Mouse (Mus musculus) midbrain, embryonic 16.5 days (tissue): Measurements from ENCODE around the gene Ace2. TPM values are rescaled to one million over a fixed set of nuclear protein-coding genes. Genes with fewer than 3 reads are reported as not detected.

Source experiments
- ATAC-seq: fragments of 200-750 bp; cut with Nextera tagmentation; 2 replicates; pipeline ENCODE4 v1.8.0; 2017; ENCODE audit warnings: moderate TSS enrichment
- H3K27ac ChIP-seq: fragments of 300-500 bp; sonication (generic); 2 replicates; pipeline ENCODE4 v1.5.1; 2014; ENCODE audit warnings: mild to moderate bottlenecking, low read length, mixed read lengths
- H3K27me3 ChIP-seq: fragments of 300-500 bp; sonication (generic); 2 replicates; pipeline ENCODE4 v1.6.1; 2014; ENCODE audit warnings: low read depth, low read length, mixed read lengths; ENCODE audit not compliant: control insufficient read depth, insufficient read depth
- H3K36me3 ChIP-seq: fragments of 300-500 bp; sonication (generic); 2 replicates; pipeline ENCODE4 v1.6.1; 2014; ENCODE audit warnings: mild to moderate bottlenecking, low read length, moderate library complexity, mixed read lengths; ENCODE audit not compliant: control insufficient read depth, insufficient read depth
- H3K4me1 ChIP-seq: fragments of 300-500 bp; sonication (generic); 2 replicates; pipeline ENCODE4 v1.6.1; 2014; ENCODE audit warnings: mild to moderate bottlenecking, low read length, mixed read lengths; ENCODE audit not compliant: control insufficient read depth, insufficient read depth
- H3K4me2 ChIP-seq: fragments of 300-500 bp; sonication (generic); 2 replicates; pipeline ENCODE4 v1.6.1; 2014; ENCODE audit warnings: mild to moderate bottlenecking, low read length, mixed read lengths
- H3K4me3 ChIP-seq: fragments of 300-500 bp; sonication (generic); 2 replicates; pipeline ENCODE4 v1.5.1; 2014; ENCODE audit warnings: low read depth, mild to moderate bottlenecking, low read length, moderate library complexity, mixed read lengths
- H3K9ac ChIP-seq: fragments of 300-500 bp; sonication (generic); 2 replicates; pipeline ENCODE4 v1.6.1; 2014; ENCODE audit warnings: low read depth, low read length, mixed read lengths
- H3K9me3 ChIP-seq: fragments of 300-500 bp; sonication (generic); replicated peaks from 2 replicates; pipeline ENCODE4 v1.6.1; 2014; ENCODE audit warnings: mild to moderate bottlenecking, low read length, mixed read lengths; ENCODE audit not compliant: control insufficient read depth, poor library complexity, severe bottlenecking
- WGBS: fragments of 180-500 bp; shearing (Covaris S2); extraction: QIAGEN DNeasy Blood & Tissue Kit; methylation state at CpG from one replicate; pipeline ENCODE4 v1.1.7; 2014; 5-methylcytosine and 5-hydroxymethylcytosine counted together
- polyA plus RNA-seq: library from polyadenylated mRNA; unstranded; fragments of >200 nt; fragmentation: Nextera tagmentation; extraction: Ambion mirVana; gene quantifications from 2 replicates; pipeline ENCODE4 v1.2.1, GENCODE M21; 2015

Gene Ace2
- polyA plus RNA-seq, 1 experiment from 2014 or later, result 0.15 TPM

DNA sequence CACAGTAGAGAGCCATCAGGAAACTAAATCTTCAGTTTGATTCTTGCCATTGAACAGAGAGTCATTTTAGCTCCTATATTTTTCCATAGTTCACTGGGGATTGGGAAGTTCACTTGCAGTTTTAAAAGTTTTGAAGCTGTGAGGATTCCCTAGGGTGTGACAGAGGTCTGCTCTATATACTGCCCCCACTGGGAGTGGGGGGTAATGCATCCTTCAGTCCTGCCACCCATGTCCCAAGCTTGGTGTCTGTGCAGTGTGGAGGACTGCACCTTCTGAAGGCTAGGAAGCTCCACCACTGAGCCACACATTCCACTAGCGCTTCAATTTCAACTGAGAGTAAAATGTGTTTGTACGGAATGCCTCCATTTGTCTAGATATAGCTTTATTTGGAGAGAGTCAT lies 82.9 kb downstream of the Ace2 start:
- no peak overlapping the region for H3K4me3 ChIP-seq
- no peak overlapping the region for H3K4me2 ChIP-seq
- H3K4me1 ChIP-seq, result no peaks in the 10 kb centered on the region
- H3K9me3 ChIP-seq, result no peaks in the 10 kb centered on the region
- H3K27ac ChIP-seq, result no peak overlapping the region
- ATAC-seq, result no peak
- no peaks in the 10 kb centered on the region; the same call in 1 of the 2 replicates for H3K27me3 ChIP-seq
- no peak overlapping the region for H3K9ac ChIP-seq
- no peaks in the 10 kb centered on the region for H3K36me3 ChIP-seq
- WGBS, result 80% methylated on average over 2 of the region's 2 CpGs

DNA sequence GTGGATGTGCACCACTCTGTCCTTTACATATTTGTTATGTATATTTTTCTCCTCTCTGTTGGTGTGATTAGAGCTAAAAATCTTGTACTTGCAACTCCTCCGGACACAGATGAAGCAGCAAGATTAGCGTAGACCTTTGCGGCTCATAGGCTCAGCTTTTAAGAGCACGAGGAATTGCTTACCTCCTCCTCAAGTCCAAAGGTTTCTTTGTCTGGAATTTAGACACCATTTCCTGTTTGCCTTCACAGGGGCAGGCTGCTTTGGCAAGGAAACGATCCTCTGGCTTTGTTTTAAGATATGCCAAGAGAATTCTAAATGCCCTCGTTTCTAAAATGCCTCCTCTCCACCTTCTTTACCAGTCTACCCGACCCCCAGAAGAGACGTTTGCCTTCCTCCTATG lies 94.2 kb downstream of the Ace2 start:
- Histone ChIP-seq H3K4me3 (no peak overlapping the region), H3K9ac (no peak overlapping the region), H3K27me3 (no peaks in the 10 kb centered on the region; the same call in 1 of the 2 replicates), H3K4me1 (no peaks in the 10 kb centered on the region), H3K27ac (no peak overlapping the region), H3K4me2 (no peak overlapping the region), H3K36me3 (no peaks in the 10 kb centered on the region), H3K9me3 (no peaks in the 10 kb centered on the region)
- no peak for ATAC-seq
- 63% methylated on average over 8 of the region's 8 CpGs for WGBS

Other genes starting within 250 kb of the Ace2 start
- 120 and 133 TPM in 2 replicates for gene Ap1s2, start 230.3 kb upstream of the Ace2 start, polyA plus RNA-seq
- 53.9 and 54.1 TPM in 2 replicates for gene Zrsr2, start 180.7 kb upstream of the Ace2 start, polyA plus RNA-seq
- gene Car5b, start 111.3 kb upstream of the Ace2 start, polyA plus RNA-seq, result 0.31 and 0.67 TPM in 2 replicates
- 13.2 and 20.6 TPM in 2 replicates for gene Siah1b, start 62.8 kb upstream of the Ace2 start, polyA plus RNA-seq
- gene Cltrn, start 50.5 kb upstream of the Ace2 start, polyA plus RNA-seq, result 0.24 TPM in 1 of 2 replicates, not detected in the other
- 0.46 and 0.74 TPM in 2 replicates for gene Bmx, start 118.9 kb downstream of the Ace2 start, polyA plus RNA-seq
- 3.5 and 3.7 TPM in 2 replicates for gene Pir, start 130.0 kb downstream of the Ace2 start, polyA plus RNA-seq
- 0.25 and 0.30 TPM in 2 replicates for gene Vegfd, start 234.0 kb downstream of the Ace2 start, polyA plus RNA-seq